Mouse (Mus musculus): ENCODE results near the gene Tesk2. TPM values are rescaled to one million over a fixed set of nuclear protein-coding genes. Genes with fewer than 3 reads are reported as not detected.
"Not testable (repeated sequence)": the region's sequence is repeated elsewhere in the genome, so short reads cannot be mapped to it uniquely, and the experiment has no call there.

Gene Tesk2
- polyA plus RNA-seq (2014; fragmentation: Nextera tagmentation; extraction: Ambion mirVana) = 5.9 and 7.7 TPM in 2 replicates

GRCm38 (mm10) chr4:116720343-116721097 lies at the start of gene Tesk2:
Tesk2 (plus strand) TSS chr4:116720948.
- under 1% methylated on average over 31 of the region's 34 CpGs for WGBS
- Histone ChIP-seq H3K9me3 (ENCODE audit: control insufficient read depth, low read length) (no peaks in the 10 kb centered on the region), H3K36me3 (ENCODE audit: control insufficient read depth, insufficient read depth, low read length) (no peaks in the 10 kb centered on the region), H3K4me1 (replicated peaks; ENCODE audit: control insufficient read depth, insufficient read depth, low read length) (0 out of 2 replicates have a peak, but pooled peaks cover 2% of the 10 kb centered on the region), H3K27me3 (ENCODE audit: control insufficient read depth, insufficient read depth, low read length) (0 out of 2 replicates have a peak, but pooled peaks cover 2% of the 10 kb centered on the region), H3K27ac (ENCODE audit: low read depth, low read length) (peak within 1 kb of the TSS; percentile 65; the same call in 1 of the 2 replicates), H3K9ac (ENCODE audit: low read depth, low read length) (peak within 1 kb of the TSS; percentile 74), H3K4me3 (ENCODE audit: low read depth, low read length) (peak within 1 kb of the TSS; percentile 67), H3K4me2 (replicated peaks; ENCODE audit: low read depth, low read length) (peak within 1 kb of the TSS; percentile 86)
- DNase-seq (ENCODE audit: low spot score) = peak; percentile 94
- ATAC-seq (ENCODE audit: low FRiP score) = peak; percentile 97

- H3K9ac ChIP-seq (ENCODE audit: low read depth, low read length) = no peak overlapping the region
- H3K27me3 ChIP-seq (ENCODE audit: control insufficient read depth, insufficient read depth, low read length) = no peaks in the 10 kb centered on the region
- no peak for DNase-seq (ENCODE audit: low spot score)
- no peaks in the 10 kb centered on the region for H3K4me1 ChIP-seq (replicated peaks; ENCODE audit: control insufficient read depth, insufficient read depth, low read length)
- H3K27ac ChIP-seq (ENCODE audit: low read depth, low read length) = no peak overlapping the region
- H3K9me3 ChIP-seq (ENCODE audit: control insufficient read depth, low read length) = no peaks in the 10 kb centered on the region
- no peak for ATAC-seq (ENCODE audit: low FRiP score)
- H3K36me3 ChIP-seq (ENCODE audit: control insufficient read depth, insufficient read depth, low read length) = no peaks in the 10 kb centered on the region
- H3K4me2 ChIP-seq (replicated peaks; ENCODE audit: low read depth, low read length) = no peak overlapping the region
- 70% methylated on average over 2 of the region's 2 CpGs for WGBS
- no peak overlapping the region for H3K4me3 ChIP-seq (ENCODE audit: low read depth, low read length)
Observed at GRCm38 (mm10) chr4:116672785-116673184, 48.0 kb upstream of the Tesk2 start.

DNA sequence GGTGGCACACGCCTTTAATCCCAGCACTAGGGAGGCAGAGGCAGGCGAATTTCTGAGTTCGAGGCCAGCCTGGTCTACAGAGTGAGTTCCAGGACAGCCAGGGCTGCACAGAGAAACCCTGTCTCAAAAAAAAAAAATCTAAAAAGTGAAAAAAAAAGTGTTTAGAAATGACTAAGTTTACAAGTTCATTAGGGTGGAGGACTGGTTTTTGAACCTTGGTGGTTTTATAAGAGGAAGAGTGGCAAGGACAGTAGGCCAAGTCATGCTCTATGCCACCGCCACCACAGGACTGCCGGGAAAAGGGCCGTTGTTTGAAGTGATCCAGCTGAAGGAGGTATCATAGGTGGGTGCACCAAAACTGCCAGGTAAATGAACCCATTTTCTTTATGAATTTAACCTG lies 46.0 kb upstream of the Tesk2 start:
- H3K4me3 ChIP-seq (ENCODE audit: low read depth, low read length); H3K9ac ChIP-seq (ENCODE audit: low read depth, low read length); ATAC-seq (ENCODE audit: low FRiP score); H3K27ac ChIP-seq (ENCODE audit: low read depth, low read length); H3K36me3 ChIP-seq (ENCODE audit: control insufficient read depth, insufficient read depth, low read length); H3K9me3 ChIP-seq (ENCODE audit: control insufficient read depth, low read length); H3K27me3 ChIP-seq (ENCODE audit: control insufficient read depth, insufficient read depth, low read length); H3K4me2 ChIP-seq (replicated peaks; ENCODE audit: low read depth, low read length); DNase-seq (ENCODE audit: low spot score); H3K4me1 ChIP-seq (replicated peaks; ENCODE audit: control insufficient read depth, insufficient read depth, low read length): not testable (repeated sequence)
- 90% methylated on average over 6 of the region's 6 CpGs for WGBS

- Histone ChIP-seq H3K27me3 (ENCODE audit: control insufficient read depth, insufficient read depth, low read length) (no peaks in the 10 kb centered on the region), H3K9me3 (ENCODE audit: control insufficient read depth, low read length) (no peaks in the 10 kb centered on the region), H3K9ac (ENCODE audit: low read depth, low read length) (no peak overlapping the region), H3K27ac (ENCODE audit: low read depth, low read length) (no peak overlapping the region), H3K4me3 (ENCODE audit: low read depth, low read length) (no peak overlapping the region), H3K36me3 (ENCODE audit: control insufficient read depth, insufficient read depth, low read length) (no peaks in the 10 kb centered on the region), H3K4me2 (replicated peaks; ENCODE audit: low read depth, low read length) (no peak overlapping the region), H3K4me1 (replicated peaks; ENCODE audit: control insufficient read depth, insufficient read depth, low read length) (no peaks in the 10 kb centered on the region)
- no peak for DNase-seq (ENCODE audit: low spot score)
- no peak for ATAC-seq (ENCODE audit: low FRiP score)
- 88% methylated on average over 3 of the region's 3 CpGs for WGBS
Observed at GRCm38 (mm10) chr4:116676027-116676426, 44.7 kb upstream of the Tesk2 start.

- WGBS = 94% methylated on average over 1 of the region's 1 CpGs
- ATAC-seq (ENCODE audit: low FRiP score) (no peak), DNase-seq (ENCODE audit: low spot score) (no peak)
- Histone ChIP-seq H3K9ac (ENCODE audit: low read depth, low read length) (no peak overlapping the region), H3K4me3 (ENCODE audit: low read depth, low read length) (no peak overlapping the region), H3K4me1 (replicated peaks; ENCODE audit: control insufficient read depth, insufficient read depth, low read length) (no peaks in the 10 kb centered on the region), H3K27me3 (ENCODE audit: control insufficient read depth, insufficient read depth, low read length) (no peaks in the 10 kb centered on the region), H3K9me3 (ENCODE audit: control insufficient read depth, low read length) (no peaks in the 10 kb centered on the region), H3K27ac (ENCODE audit: low read depth, low read length) (no peak overlapping the region), H3K4me2 (replicated peaks; ENCODE audit: low read depth, low read length) (no peak overlapping the region), H3K36me3 (ENCODE audit: control insufficient read depth, insufficient read depth, low read length) (no peaks in the 10 kb centered on the region)
Observed at GRCm38 (mm10) chr4:116677808-116678207, 42.9 kb upstream of the Tesk2 start.

- Histone ChIP-seq H3K9me3 (ENCODE audit: control insufficient read depth, low read length) (no peaks in the 10 kb centered on the region), H3K4me3 (ENCODE audit: low read depth, low read length) (no peak overlapping the region), H3K36me3 (ENCODE audit: control insufficient read depth, insufficient read depth, low read length) (no peaks in the 10 kb centered on the region), H3K4me2 (replicated peaks; ENCODE audit: low read depth, low read length) (no peak overlapping the region), H3K9ac (ENCODE audit: low read depth, low read length) (no peak overlapping the region), H3K4me1 (replicated peaks; ENCODE audit: control insufficient read depth, insufficient read depth, low read length) (no peaks in the 10 kb centered on the region), H3K27ac (ENCODE audit: low read depth, low read length) (no peak overlapping the region), H3K27me3 (ENCODE audit: control insufficient read depth, insufficient read depth, low read length) (no peaks in the 10 kb centered on the region)
- ATAC-seq (ENCODE audit: low FRiP score) = no peak
- DNase-seq (ENCODE audit: low spot score) = no peak
- WGBS = 77% methylated on average over 5 of the region's 5 CpGs
Observed at GRCm38 (mm10) chr4:116679141-116679540, 41.6 kb upstream of the Tesk2 start.

GRCm38 (mm10) chr4:116680521-116680920 lies 40.2 kb upstream of the Tesk2 start:
- H3K4me2 ChIP-seq (replicated peaks; ENCODE audit: low read depth, low read length); H3K4me1 ChIP-seq (replicated peaks; ENCODE audit: control insufficient read depth, insufficient read depth, low read length); H3K36me3 ChIP-seq (ENCODE audit: control insufficient read depth, insufficient read depth, low read length); H3K9me3 ChIP-seq (ENCODE audit: control insufficient read depth, low read length); H3K4me3 ChIP-seq (ENCODE audit: low read depth, low read length); H3K27ac ChIP-seq (ENCODE audit: low read depth, low read length); ATAC-seq (ENCODE audit: low FRiP score); H3K9ac ChIP-seq (ENCODE audit: low read depth, low read length); H3K27me3 ChIP-seq (ENCODE audit: control insufficient read depth, insufficient read depth, low read length); DNase-seq (ENCODE audit: low spot score): not testable (repeated sequence)
- 94% methylated on average over 4 of the region's 4 CpGs for WGBS

DNA sequence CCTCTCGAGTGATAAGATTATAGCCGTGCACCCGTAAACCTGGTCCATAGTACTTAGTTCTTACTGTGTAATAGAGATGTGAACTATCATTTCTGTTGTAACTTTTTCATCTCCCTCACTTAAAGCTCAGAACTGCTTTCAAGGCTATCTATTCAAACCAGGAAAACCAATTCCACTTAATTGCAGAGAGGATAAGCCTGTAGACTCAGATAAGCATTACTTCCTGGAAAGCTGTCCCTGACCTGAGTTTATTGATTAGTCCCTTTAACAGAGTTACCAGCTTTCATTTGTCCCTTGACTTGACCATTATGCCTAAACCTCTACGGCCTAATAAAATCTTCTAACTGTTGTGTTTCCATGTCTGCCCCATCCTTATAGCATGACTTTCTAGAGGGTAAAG lies 36.8 kb upstream of the Tesk2 start:
- DNase-seq (ENCODE audit: low spot score) (no peak), ATAC-seq (ENCODE audit: low FRiP score) (no peak)
- Histone ChIP-seq H3K27ac (ENCODE audit: low read depth, low read length) (no peak overlapping the region), H3K36me3 (ENCODE audit: control insufficient read depth, insufficient read depth, low read length) (peaks cover 3% of the 10 kb centered on the region; the same call in 1 of the 2 replicates), H3K27me3 (ENCODE audit: control insufficient read depth, insufficient read depth, low read length) (no peaks in the 10 kb centered on the region), H3K9me3 (ENCODE audit: control insufficient read depth, low read length) (no peaks in the 10 kb centered on the region), H3K4me3 (ENCODE audit: low read depth, low read length) (no peak overlapping the region), H3K4me1 (replicated peaks; ENCODE audit: control insufficient read depth, insufficient read depth, low read length) (no peaks in the 10 kb centered on the region; the same call in 1 of the 2 replicates), H3K9ac (ENCODE audit: low read depth, low read length) (no peak overlapping the region), H3K4me2 (replicated peaks; ENCODE audit: low read depth, low read length) (no peak overlapping the region)
- WGBS = 90% methylated on average over 4 of the region's 4 CpGs

DNA sequence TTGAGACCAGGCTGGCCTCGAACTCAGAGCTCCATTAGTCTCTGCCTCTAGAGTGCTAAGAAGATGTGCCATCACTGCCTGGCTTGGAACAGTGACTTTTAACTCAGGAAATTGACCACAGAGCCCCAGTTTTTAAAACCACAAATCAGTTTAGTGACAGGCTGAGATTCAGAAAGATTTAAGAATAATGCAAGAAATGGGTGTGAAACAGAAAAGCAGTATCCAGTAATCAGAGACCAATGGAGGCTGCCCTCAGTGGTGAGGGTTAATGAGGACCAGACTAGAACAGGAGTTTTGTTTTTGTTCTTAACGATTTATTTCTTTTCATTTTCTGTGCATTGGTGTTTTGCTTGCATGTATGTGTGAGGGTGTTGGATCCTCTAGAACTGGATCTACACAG lies 36.1 kb upstream of the Tesk2 start:
- H3K27ac ChIP-seq (ENCODE audit: low read depth, low read length) = no peak overlapping the region
- WGBS = 81% methylated on average over 2 of the region's 2 CpGs
- ATAC-seq (ENCODE audit: low FRiP score) (no peak), DNase-seq (ENCODE audit: low spot score) (no peak)
- H3K4me1 ChIP-seq (replicated peaks; ENCODE audit: control insufficient read depth, insufficient read depth, low read length) = no peaks in the 10 kb centered on the region; the same call in 1 of the 2 replicates
- peaks cover 4% of the 10 kb centered on the region; the same call in 1 of the 2 replicates for H3K36me3 ChIP-seq (ENCODE audit: control insufficient read depth, insufficient read depth, low read length)
- H3K27me3 ChIP-seq (ENCODE audit: control insufficient read depth, insufficient read depth, low read length) = no peaks in the 10 kb centered on the region
- H3K9me3 ChIP-seq (ENCODE audit: control insufficient read depth, low read length) = no peaks in the 10 kb centered on the region
- H3K9ac ChIP-seq (ENCODE audit: low read depth, low read length) = peak overlapping the region; percentile 67; the same call in 1 of the 2 replicates
- H3K4me3 ChIP-seq (ENCODE audit: low read depth, low read length) = peak overlapping the region; percentile 56
- H3K4me2 ChIP-seq (replicated peaks; ENCODE audit: low read depth, low read length) = no peak overlapping the region
